In genomic region chr1:42686194-42687131, GRCm38 (mm10) we compare ENCODE assay signal across 9 mouse cellular contexts. TPM values are rescaled to one million over a fixed set of nuclear protein-coding genes. Genes with fewer than 3 reads are reported as not detected.
A peak's percentile ranks its signal among the peaks of the same experiment; 100 is the strongest.
DNase-seq lines count a peak whose midpoint lies in the region; ATAC-seq and TF ChIP-seq lines count a peak whose summit lies in the region.
"Had no signal": no experiment of that assay in that cellular context is flagged by ENCODE, and none has a peak within 500 bp of the region (broad histone marks: within the 10 kb centered on the region; RNA-seq: fewer than 3 reads in every experiment).

No protein-coding gene starts in this region.

- peak overlapping the region; percentile 66 for H3K4me2 ChIP-seq in lung, embryonic 14.5 days
- peak overlapping the region; percentile 92 for H3K4me2 ChIP-seq in embryonic facial prominence, embryonic 12.5 days (replicated peaks)
- peak overlapping the region; percentile 53 for H3K4me2 ChIP-seq in intestine, embryonic 15.5 days (replicated peaks)
- peak overlapping the region; percentile 73 for H3K4me2 ChIP-seq in limb, embryonic 15.5 days
- H3K4me2 ChIP-seq: liver, embryonic 15.5 days had no signal

- peaks cover 91% of the 10 kb centered on the region for H3K27me3 ChIP-seq in lung, embryonic 14.5 days (ENCODE audit: insufficient read depth, low read length)
- peaks cover 73% of the 10 kb centered on the region for H3K27me3 ChIP-seq in embryonic facial prominence, embryonic 12.5 days
- peaks cover 73% of the 10 kb centered on the region for H3K27me3 ChIP-seq in intestine, embryonic 15.5 days (replicated peaks)
- peaks cover 86% of the 10 kb centered on the region for H3K27me3 ChIP-seq in limb, embryonic 15.5 days

- peak; percentile 48 for DNase-seq in lung, embryonic 14.5 days
- DNase-seq in lung, postnatal 10 days = no peak
- DNase-seq in natural killer cell, adult 2 months (ENCODE audit: low spot score in 2 of 2) = no peak
- no peak for DNase-seq in spleen, postnatal 14 days (ENCODE audit: low spot score in 2 of 2)
- no peak for DNase-seq in testis, postnatal 14 days (ENCODE audit: low spot score)

- no peak overlapping the region for H3K27ac ChIP-seq in lung, embryonic 14.5 days (ENCODE audit: low read depth)
- peak overlapping the region; percentile 77 for H3K27ac ChIP-seq in embryonic facial prominence, embryonic 12.5 days
- no peak overlapping the region for H3K27ac ChIP-seq in intestine, embryonic 15.5 days
- H3K27ac ChIP-seq in limb, embryonic 15.5 days = peak overlapping the region; percentile 50
- H3K27ac ChIP-seq: liver, embryonic 15.5 days had no signal

- H3K36me3 ChIP-seq in lung, embryonic 14.5 days (ENCODE audit: insufficient read depth) = no peaks in the 10 kb centered on the region
- no peaks in the 10 kb centered on the region for H3K36me3 ChIP-seq in embryonic facial prominence, embryonic 12.5 days
- no peaks in the 10 kb centered on the region for H3K36me3 ChIP-seq in intestine, embryonic 15.5 days
- H3K36me3 ChIP-seq in limb, embryonic 15.5 days = no peaks in the 10 kb centered on the region
- H3K36me3 ChIP-seq: liver, embryonic 15.5 days had no signal

- no peaks in the 10 kb centered on the region; the same call in 1 of the 2 replicates for H3K4me1 ChIP-seq in lung, embryonic 14.5 days (ENCODE audit: insufficient read depth)
- H3K4me1 ChIP-seq in embryonic facial prominence, embryonic 12.5 days = peaks cover 18% of the 10 kb centered on the region
- peaks cover 17% of the 10 kb centered on the region for H3K4me1 ChIP-seq in intestine, embryonic 15.5 days (replicated peaks)
- peaks cover 27% of the 10 kb centered on the region for H3K4me1 ChIP-seq in limb, embryonic 15.5 days

- peak overlapping the region; percentile 43; the same call in 1 of the 2 replicates for H3K9ac ChIP-seq in lung, embryonic 14.5 days
- H3K9ac ChIP-seq in embryonic facial prominence, embryonic 12.5 days = peak overlapping the region; percentile 67
- no peak overlapping the region for H3K9ac ChIP-seq in intestine, embryonic 15.5 days
- no peak overlapping the region for H3K9ac ChIP-seq in limb, embryonic 15.5 days
- H3K9ac ChIP-seq: liver, embryonic 15.5 days had no signal

- H3K9me3 ChIP-seq in lung, embryonic 14.5 days (ENCODE audit: low read depth, low read length) = no peaks in the 10 kb centered on the region
- H3K9me3 ChIP-seq in embryonic facial prominence, embryonic 12.5 days = no peaks in the 10 kb centered on the region
- H3K9me3 ChIP-seq in intestine, embryonic 15.5 days = no peaks in the 10 kb centered on the region
- no peaks in the 10 kb centered on the region for H3K9me3 ChIP-seq in limb, embryonic 15.5 days
- H3K9me3 ChIP-seq: liver, embryonic 15.5 days had no signal

- ATAC-seq in lung, embryonic 14.5 days (ENCODE audit: insufficient read depth) = peak; percentile 24; the same call in 1 of the 2 replicates
- peak; percentile 48; the same call in 1 of the 2 replicates for ATAC-seq in embryonic facial prominence, embryonic 12.5 days (ENCODE audit: insufficient number of reproducible peaks, insufficient read depth, low FRiP score, low TSS enrichment)
- peak; percentile 26; the same call in 1 of the 2 replicates for ATAC-seq in intestine, embryonic 15.5 days
- no peak for ATAC-seq in limb, embryonic 15.5 days (ENCODE audit: insufficient number of reproducible peaks, low FRiP score, low TSS enrichment, low read depth)

- 0 out of 2 replicates have a peak, but pooled peaks have one; percentile 3 for TF ChIP-seq CTCF in lung, embryonic 14.5 days (IDR thresholded peaks at IDR 0.05; ENCODE audit: low read depth)

- H3K4me3 ChIP-seq in lung, embryonic 14.5 days (ENCODE audit: low read depth, low read length) = peak overlapping the region; percentile 37
- H3K4me3 ChIP-seq in embryonic facial prominence, embryonic 12.5 days = peak overlapping the region; percentile 42
- H3K4me3 ChIP-seq in intestine, embryonic 15.5 days (replicated peaks) = peak overlapping the region; percentile 27
- peak overlapping the region; percentile 39 for H3K4me3 ChIP-seq in limb, embryonic 15.5 days
- H3K4me3 ChIP-seq: liver, embryonic 15.5 days had no signal

- under 1% methylated on average over 53 of the region's 53 CpGs for WGBS in lung, embryonic 14.5 days
- WGBS in embryonic facial prominence, embryonic 12.5 days = under 1% methylated on average over 53 of the region's 53 CpGs
- WGBS in intestine, embryonic 15.5 days = under 1% methylated on average over 53 of the region's 53 CpGs
- WGBS in limb, embryonic 15.5 days = 1% methylated on average over 53 of the region's 53 CpGs

RNA-seq across cellular contexts. Expression of gene Pou3f3, which starts 9.1 kb away (rescaled TPM):
- polyA plus RNA-seq in lung, embryonic 14.5 days (2014; fragmentation: Nextera tagmentation; extraction: Ambion mirVana) = 0.34 and 0.49 TPM in 2 replicates
- polyA plus RNA-seq in embryonic facial prominence, embryonic 12.5 days (2016; fragmentation: Nextera tagmentation; extraction: Ambion mirVana) = 10.3 and 12.1 TPM in 2 replicates
- polyA plus RNA-seq in intestine, embryonic 15.5 days (2015; fragmentation: Nextera tagmentation; extraction: Ambion mirVana) = 0.33 and 0.35 TPM in 2 replicates
- polyA plus RNA-seq in limb, embryonic 15.5 days (2015; fragmentation: Nextera tagmentation; extraction: Ambion mirVana) = 0.47 and 0.86 TPM in 2 replicates

Comparison
In these comparisons a context has a peak if more than half of its experiments do, and no peak if none do; other contexts are left out.
1. H3K27ac ChIP-seq: peak in embryonic facial prominence, embryonic 12.5 days (single experiment) and limb, embryonic 15.5 days (single experiment); none in lung, embryonic 14.5 days (single experiment) and intestine, embryonic 15.5 days (single experiment).
2. H3K9ac ChIP-seq: peak in lung, embryonic 14.5 days (single experiment) and embryonic facial prominence, embryonic 12.5 days (single experiment); none in intestine, embryonic 15.5 days (single experiment) and limb, embryonic 15.5 days (single experiment).
3. Peak in every context shown above with its lines, with median percentiles within 50 percentile points of each other: H3K4me2 ChIP-seq and H3K4me3 ChIP-seq.